Mouse (Mus musculus): ENCODE data around the gene Gse1.
"Not testable (repeated sequence)": the region's sequence is repeated elsewhere in the genome, so short reads cannot be mapped to it uniquely, and the experiment has no call there.

The Gse1 gene

DNA sequence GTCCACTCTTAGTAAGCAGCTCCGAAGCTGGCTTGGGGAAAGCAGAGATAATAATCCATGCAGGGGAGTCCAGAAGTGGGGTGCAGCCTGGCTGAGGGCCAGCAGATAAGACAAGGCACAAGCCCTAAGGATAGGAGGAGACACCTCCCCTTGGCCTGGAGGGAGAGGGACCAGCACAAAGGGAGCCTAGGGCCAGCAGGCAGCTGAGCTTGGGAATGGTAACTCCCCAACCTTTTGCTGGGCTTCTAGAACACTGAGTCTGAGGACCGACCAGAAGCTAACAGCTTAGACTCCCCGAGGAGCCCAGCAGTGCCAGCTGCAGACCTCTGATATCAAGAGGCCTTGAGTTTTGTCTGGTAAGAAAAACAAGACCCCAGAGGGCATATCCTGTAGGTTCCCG lies 115.9 kb downstream of the Gse1 start:
- no peak for DNase-seq (ENCODE audit: low read depth, low spot score)

DNA sequence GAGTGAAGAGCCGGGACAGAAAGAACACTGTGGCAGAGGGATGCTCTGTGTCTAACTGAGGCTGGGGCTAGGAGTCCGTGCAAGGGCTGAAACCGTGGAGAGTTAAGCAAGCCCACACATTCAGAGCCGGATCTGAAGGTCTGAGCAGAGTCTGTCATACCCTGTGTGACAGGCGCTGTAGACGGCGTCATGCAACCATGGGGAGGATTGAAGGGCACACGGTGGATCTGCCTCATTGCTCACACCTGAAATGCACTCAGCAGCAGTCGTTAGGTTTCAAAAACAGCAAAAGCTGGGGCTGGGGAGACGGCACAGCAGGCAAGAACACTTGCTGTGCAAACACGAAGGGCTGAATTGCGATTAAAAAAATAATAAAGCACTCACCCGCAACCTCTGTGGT lies 116.3 kb downstream of the Gse1 start:
- DNase-seq (ENCODE audit: low read depth, low spot score), result peak; percentile 53

DNA sequence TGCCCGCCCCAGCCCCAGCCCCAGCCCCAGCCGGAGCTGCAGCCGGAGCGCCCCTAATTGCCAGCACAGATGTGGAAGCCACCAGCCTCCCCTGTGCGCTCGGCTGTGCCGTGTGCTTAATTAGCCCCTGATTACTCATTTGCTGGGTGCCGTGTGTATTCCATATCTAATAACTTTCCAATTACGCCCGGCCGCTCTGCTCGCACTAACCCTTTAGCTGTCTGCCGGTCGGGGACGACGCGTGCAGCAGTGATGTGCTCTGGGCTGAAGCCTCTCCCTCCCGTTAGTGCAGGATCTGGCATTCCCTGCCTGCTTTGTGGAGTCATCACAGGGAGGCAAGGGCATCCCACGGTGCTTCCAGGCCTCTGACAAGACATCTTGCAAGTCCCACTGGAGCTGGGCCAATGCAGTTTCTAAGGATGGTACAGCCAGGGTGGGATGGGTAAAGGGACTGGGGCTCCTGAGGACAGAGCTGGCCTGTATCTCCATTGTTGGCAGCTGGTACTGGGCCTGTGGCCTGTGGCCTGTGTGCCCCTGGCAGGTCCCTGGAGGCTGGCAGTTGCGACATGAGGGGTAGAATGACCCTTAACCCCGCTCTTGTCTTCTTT lies 119.6 kb downstream of the Gse1 start:
- peak; percentile 66 for DNase-seq (ENCODE audit: low read depth, low spot score)

GRCm38 (mm10) chr8:120348922-120349321 lies 120.7 kb downstream of the Gse1 start:
- no peak for DNase-seq (ENCODE audit: low read depth, low spot score)

DNA sequence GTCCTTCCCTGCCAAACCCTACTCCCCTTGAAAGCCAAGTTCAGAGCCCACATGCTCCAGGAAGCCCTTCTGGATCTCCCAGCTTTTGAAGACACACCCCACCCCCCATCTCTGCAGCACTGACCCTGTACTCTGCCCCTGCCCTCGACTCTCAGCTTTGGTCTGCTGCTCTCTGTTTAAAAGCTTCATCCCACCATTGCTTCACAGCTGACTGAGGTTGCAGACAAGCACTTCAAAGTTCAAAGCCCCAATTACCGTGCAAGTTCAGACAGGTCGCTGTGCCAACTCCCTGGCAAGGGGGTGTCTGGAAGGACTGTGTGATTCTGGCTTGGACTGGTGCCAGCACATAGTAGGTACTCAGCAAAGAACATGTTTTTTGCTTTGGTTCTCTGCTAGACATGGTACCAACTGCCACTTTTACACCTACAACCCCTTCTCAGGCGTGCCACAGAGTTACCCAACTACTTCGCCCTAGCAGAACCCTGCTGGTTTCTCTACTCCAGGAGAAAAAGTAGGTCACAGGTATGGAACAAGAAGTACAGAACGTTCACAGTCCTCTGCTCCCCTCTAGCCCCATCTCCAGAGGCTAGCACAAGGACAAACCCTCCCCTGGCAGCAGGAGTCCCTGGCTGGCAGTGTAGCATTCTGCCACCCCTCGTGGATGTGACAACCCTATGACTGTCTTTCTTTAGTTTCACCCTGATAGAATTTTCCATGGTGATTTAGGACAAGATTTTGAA lies 123.2 kb downstream of the Gse1 start:
- peak; percentile 43 for DNase-seq (ENCODE audit: low read depth, low spot score)

- peak; percentile 83 for DNase-seq (ENCODE audit: low read depth, low spot score)
These were observed 123.8 kb downstream of the Gse1 start for GRCm38 (mm10) chr8:120352096-120352495.

GRCm38 (mm10) chr8:120356067-120356466 lies 127.8 kb downstream of the Gse1 start:
- DNase-seq (ENCODE audit: low read depth, low spot score), result no peak

DNA sequence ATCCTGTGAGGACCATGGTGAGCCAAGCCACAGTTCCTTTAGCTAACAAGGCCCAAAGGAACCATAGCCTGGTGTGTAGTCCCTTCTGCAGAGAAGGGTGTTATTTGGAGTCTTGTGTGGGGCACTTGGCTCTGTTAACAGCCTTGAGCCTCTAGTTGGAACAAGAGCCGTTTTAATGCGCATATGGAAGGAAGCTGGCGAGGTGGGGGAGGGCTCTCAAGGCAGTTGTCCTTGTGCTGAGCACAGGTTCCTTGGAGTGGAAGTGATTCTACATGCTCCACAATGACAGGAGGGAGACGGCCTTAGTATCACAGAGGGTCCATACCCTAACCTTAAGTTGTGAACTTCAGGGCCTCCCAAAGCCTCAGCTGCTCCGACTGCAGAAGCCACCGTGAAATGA lies 129.2 kb downstream of the Gse1 start:
- no peak for DNase-seq (ENCODE audit: low read depth, low spot score)

- peak; percentile 91 for DNase-seq (ENCODE audit: low read depth, low spot score)
These were observed 133.0 kb downstream of the Gse1 start for GRCm38 (mm10) chr8:120361301-120361700.

- DNase-seq (ENCODE audit: low read depth, low spot score), result no peak
These were observed 135.4 kb downstream of the Gse1 start for GRCm38 (mm10) chr8:120363552-120364071.

DNA sequence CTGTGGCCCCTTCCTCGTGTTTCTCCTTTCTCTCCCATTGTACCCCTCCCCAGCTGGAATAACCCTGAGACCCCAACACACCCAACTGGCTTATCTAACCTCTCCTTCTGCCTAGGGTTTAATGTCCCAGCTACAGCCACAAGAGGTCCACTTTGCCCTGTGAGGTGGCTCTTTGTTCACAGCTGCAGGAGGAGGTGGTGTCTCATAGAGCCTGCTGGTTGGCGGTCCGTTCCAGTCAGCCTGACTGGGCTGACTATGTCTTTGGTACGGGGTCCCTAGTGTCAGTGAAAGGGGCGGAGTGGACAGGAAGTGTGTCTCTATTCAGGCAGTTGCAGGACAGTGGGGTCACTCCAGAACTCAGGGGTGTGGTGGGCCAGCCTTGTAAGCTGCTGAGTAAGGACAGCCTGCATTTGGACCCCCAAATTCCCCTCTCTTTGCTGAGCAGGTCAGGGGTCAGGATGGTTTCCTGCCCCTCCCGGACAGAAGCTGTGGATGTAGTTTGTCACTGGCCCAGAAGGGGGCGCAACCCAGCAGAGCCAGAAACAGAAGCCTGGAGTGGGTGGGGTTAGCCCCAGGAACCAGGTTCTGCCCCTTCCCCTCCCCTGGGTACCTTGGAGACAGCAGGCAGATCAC lies 136.0 kb downstream of the Gse1 start:
- peak; percentile 55 for DNase-seq (ENCODE audit: low read depth, low spot score)

DNA sequence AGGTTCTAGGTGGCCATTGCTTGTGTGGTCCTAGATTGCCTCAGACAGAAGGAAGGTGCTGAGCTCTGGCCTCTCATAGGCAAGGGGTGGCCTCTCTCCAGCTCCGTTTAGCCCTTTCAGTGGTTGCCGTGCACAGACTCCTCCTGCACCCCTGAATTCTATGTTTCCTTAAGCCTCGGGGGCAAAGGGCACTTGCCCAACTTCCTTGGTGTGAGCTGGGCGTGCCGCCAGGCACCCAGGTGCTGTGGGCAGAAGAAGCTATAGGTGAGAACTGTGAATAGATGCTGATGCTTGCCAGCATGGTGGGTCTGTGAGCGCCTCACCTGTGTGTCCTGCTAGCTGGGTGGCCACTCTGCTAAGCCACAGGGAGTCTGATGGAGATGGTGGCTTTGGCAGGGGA lies 138.6 kb downstream of the Gse1 start:
- DNase-seq (ENCODE audit: low read depth, low spot score), result no peak

- not testable (repeated sequence) for DNase-seq (ENCODE audit: low read depth, low spot score)
These were observed 139.9 kb downstream of the Gse1 start for GRCm38 (mm10) chr8:120368191-120368590.

- DNase-seq (ENCODE audit: low read depth, low spot score), result peak; percentile 94
These were observed 140.8 kb downstream of the Gse1 start for GRCm38 (mm10) chr8:120368814-120369649.

DNA sequence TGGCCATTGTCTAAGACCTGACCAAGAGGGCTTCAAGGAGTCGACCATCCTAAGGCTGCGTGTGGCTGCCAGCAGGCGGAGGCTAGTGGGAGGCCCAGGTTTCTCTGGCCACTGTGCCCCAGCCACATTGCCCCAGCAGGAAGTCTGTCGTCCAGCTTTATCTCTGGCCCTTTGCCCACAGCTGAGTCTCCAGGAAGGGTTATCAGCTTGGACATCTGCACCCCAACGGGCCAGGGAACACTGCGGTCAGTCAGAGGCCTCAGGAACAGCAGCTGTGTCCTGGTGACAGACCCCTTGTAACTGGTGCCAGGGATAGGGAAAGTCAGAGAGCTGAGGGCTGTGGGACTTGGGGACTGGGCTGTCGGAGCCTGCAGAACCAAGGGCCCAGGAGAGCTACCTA lies 141.7 kb downstream of the Gse1 start:
- peak; percentile 19 for DNase-seq (ENCODE audit: low read depth, low spot score)

- DNase-seq (ENCODE audit: low read depth, low spot score), result peak; percentile 35
These were observed 142.2 kb downstream of the Gse1 start for GRCm38 (mm10) chr8:120370461-120370860.

- DNase-seq (ENCODE audit: low read depth, low spot score), result no peak
These were observed 142.9 kb downstream of the Gse1 start for GRCm38 (mm10) chr8:120371146-120371545.

DNA sequence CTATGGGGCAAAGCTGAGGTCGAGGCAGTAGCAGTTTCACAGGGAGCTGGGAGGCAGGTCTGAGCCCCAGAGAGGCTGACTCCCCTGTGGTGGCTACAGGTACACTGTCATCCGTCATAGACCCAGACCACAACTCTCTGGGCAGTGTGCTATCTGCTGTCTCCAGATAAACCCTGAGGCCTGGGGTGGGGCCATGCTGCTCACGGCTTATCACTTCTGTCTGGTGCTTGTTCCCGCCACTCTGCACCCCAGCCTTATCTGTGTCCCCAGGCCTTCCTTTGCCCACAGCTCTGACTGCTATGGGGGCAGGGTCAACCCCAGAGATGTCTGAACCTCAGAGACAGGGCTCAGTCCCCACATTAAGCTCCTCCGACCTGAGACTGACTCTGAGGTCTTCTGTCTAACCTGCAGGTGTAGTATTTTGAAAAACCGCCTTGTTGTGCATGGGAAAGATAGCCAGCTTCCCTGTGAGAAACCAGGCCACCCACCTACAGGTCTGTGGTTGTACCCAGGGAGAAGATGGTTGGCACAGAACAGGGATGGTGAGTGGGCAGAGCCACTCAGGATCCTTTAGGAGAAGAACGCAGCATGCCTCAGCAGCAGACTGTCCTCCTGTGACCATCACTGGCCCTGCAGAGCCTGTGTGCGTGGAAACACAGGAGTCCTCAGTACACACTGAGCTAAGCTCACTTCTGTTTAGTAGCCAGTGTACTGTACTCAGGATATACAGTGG lies 143.6 kb downstream of the Gse1 start:
- peak; percentile 72 for DNase-seq (ENCODE audit: low read depth, low spot score)

DNA sequence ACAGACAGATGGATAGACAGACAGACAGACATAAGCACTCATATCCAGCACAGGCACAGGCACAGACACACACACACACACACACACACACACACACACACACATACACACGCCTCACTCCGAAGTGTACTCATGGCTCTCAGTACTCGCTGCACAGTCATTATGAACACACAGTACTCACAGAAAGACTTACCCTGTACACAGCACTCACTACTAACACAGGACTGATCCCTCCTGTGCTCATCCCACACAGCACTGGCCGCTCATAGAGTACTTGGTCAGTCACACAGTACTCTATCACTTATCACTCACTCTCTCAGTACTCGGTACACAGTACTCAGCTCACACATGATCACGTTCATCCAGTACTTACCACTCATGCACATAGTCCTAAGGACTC lies 144.4 kb downstream of the Gse1 start:
- no peak for DNase-seq (ENCODE audit: low read depth, low spot score)

DNA sequence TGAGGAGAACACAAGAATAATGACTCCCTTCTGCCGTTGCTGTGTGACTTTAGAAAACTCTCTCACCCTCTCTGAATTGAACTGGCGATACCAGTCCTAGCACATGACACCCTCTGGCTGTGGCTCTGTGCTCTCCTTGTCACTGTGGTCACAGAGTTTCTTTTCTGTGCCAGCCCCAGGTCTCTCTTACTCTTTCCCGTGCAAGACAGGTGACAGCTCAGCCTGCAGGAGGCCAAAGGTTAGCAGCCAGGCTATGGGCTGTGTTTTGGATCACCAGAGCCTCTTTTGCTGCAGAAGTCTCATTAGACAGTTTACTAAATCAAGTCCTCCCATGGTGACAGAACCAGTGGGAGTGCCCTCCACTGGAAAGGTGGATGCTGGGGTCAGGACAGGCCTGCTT lies 145.4 kb downstream of the Gse1 start:
- no peak for DNase-seq (ENCODE audit: low read depth, low spot score)

DNA sequence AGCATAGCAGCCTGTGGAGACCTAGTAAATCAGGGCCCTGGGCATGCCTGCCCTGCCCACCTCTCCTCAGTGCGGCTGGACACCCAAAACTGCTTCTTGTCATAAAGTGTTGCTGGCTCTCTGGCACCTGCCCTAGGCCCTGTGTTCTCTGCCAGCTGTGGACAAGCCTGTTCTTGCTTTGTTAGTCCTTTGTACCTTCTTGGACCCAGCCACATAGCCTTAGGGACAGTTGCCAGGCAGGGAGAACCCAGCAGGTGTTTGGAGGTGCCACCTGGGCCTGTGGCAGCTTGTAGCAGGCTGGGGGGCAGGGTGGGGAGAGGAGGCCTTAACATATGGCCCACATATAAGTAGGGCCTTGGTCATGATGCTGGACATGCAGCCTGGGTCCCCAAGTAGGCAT lies 145.8 kb downstream of the Gse1 start:
- DNase-seq (ENCODE audit: low read depth, low spot score), result no peak
